In genomic region chr3:148982370-148982769, GRCm38 (mm10) we compare ENCODE assay signal across 12 mouse cellular contexts. TPM values are rescaled to one million over a fixed set of nuclear protein-coding genes. Genes with fewer than 3 reads are reported as not detected.
DNase-seq lines count a peak whose midpoint lies in the region; ATAC-seq lines count a peak whose summit lies in the region.
"Had no signal": no experiment of that assay in that cellular context is flagged by ENCODE, and none has a peak within 500 bp of the region (broad histone marks: within the 10 kb centered on the region; RNA-seq: fewer than 3 reads in every experiment).

No protein-coding gene starts in this region.

- no peak for ATAC-seq in embryonic facial prominence, embryonic 12.5 days (ENCODE audit: insufficient number of reproducible peaks, insufficient read depth, low FRiP score, low TSS enrichment)
- no peak for ATAC-seq in hindbrain, embryonic 13.5 days (ENCODE audit: low FRiP score)
- ATAC-seq in hindbrain, embryonic 12.5 days (ENCODE audit: low FRiP score), result no peak
- no peak for ATAC-seq in neural tube, embryonic 13.5 days (ENCODE audit: low read depth)
- no peak for ATAC-seq in neural tube, embryonic 15.5 days (ENCODE audit: low FRiP score)
- ATAC-seq: midbrain, embryonic 16.5 days had no signal

- H3K36me3 ChIP-seq in embryonic facial prominence, embryonic 12.5 days, result no peaks in the 10 kb centered on the region
- H3K36me3 ChIP-seq in embryonic facial prominence, embryonic 10.5 days (replicated peaks), result peaks cover 6% of the 10 kb centered on the region
- no peaks in the 10 kb centered on the region for H3K36me3 ChIP-seq in hindbrain, embryonic 13.5 days
- no peaks in the 10 kb centered on the region for H3K36me3 ChIP-seq in hindbrain, embryonic 12.5 days
- H3K36me3 ChIP-seq in neural tube, embryonic 13.5 days, result no peaks in the 10 kb centered on the region
- no peaks in the 10 kb centered on the region for H3K36me3 ChIP-seq in neural tube, embryonic 15.5 days

- H3K4me2 ChIP-seq in embryonic facial prominence, embryonic 12.5 days (replicated peaks), result peak overlapping the region; percentile 29; the same call in 1 of the 2 replicates
- 0 out of 2 replicates have a peak overlapping the region, but pooled peaks have one; percentile 10 for H3K4me2 ChIP-seq in hindbrain, embryonic 13.5 days
- no peak overlapping the region for H3K4me2 ChIP-seq in hindbrain, embryonic 12.5 days (replicated peaks)
- H3K4me2 ChIP-seq in neural tube, embryonic 13.5 days, result peak overlapping the region; percentile 80
- peak overlapping the region; percentile 70 for H3K4me2 ChIP-seq in neural tube, embryonic 15.5 days

- no peaks in the 10 kb centered on the region for H3K27me3 ChIP-seq in embryonic facial prominence, embryonic 12.5 days
- H3K27me3 ChIP-seq in embryonic facial prominence, embryonic 10.5 days (replicated peaks; ENCODE audit: low read depth, poor library complexity, severe bottlenecking), result no peaks in the 10 kb centered on the region
- H3K27me3 ChIP-seq in hindbrain, embryonic 13.5 days, result no peaks in the 10 kb centered on the region
- H3K27me3 ChIP-seq in hindbrain, embryonic 12.5 days, result no peaks in the 10 kb centered on the region
- no peaks in the 10 kb centered on the region for H3K27me3 ChIP-seq in neural tube, embryonic 13.5 days
- no peaks in the 10 kb centered on the region for H3K27me3 ChIP-seq in neural tube, embryonic 15.5 days (replicated peaks)

- no peak overlapping the region for H3K9ac ChIP-seq in embryonic facial prominence, embryonic 12.5 days
- no peak overlapping the region for H3K9ac ChIP-seq in hindbrain, embryonic 13.5 days
- no peak overlapping the region for H3K9ac ChIP-seq in hindbrain, embryonic 12.5 days
- H3K9ac ChIP-seq in neural tube, embryonic 13.5 days, result 0 out of 2 replicates have a peak overlapping the region, but pooled peaks have one; percentile 9
- no peak overlapping the region for H3K9ac ChIP-seq in neural tube, embryonic 15.5 days (replicated peaks)

- peaks cover 57% of the 10 kb centered on the region for H3K4me1 ChIP-seq in embryonic facial prominence, embryonic 12.5 days
- peaks cover 78% of the 10 kb centered on the region for H3K4me1 ChIP-seq in embryonic facial prominence, embryonic 10.5 days
- peaks cover 40% of the 10 kb centered on the region for H3K4me1 ChIP-seq in hindbrain, embryonic 13.5 days (replicated peaks)
- H3K4me1 ChIP-seq in hindbrain, embryonic 12.5 days, result peaks cover 38% of the 10 kb centered on the region
- peaks cover 77% of the 10 kb centered on the region for H3K4me1 ChIP-seq in neural tube, embryonic 13.5 days (replicated peaks)
- H3K4me1 ChIP-seq in neural tube, embryonic 15.5 days, result peaks cover 51% of the 10 kb centered on the region

- H3K4me3 ChIP-seq in embryonic facial prominence, embryonic 12.5 days, result no peak overlapping the region
- no peak overlapping the region for H3K4me3 ChIP-seq in embryonic facial prominence, embryonic 10.5 days
- H3K4me3 ChIP-seq in hindbrain, embryonic 13.5 days, result no peak overlapping the region
- no peak overlapping the region for H3K4me3 ChIP-seq in hindbrain, embryonic 12.5 days
- 0 out of 2 replicates have a peak overlapping the region, but pooled peaks have one; percentile 1 for H3K4me3 ChIP-seq in neural tube, embryonic 13.5 days
- H3K4me3 ChIP-seq in neural tube, embryonic 15.5 days (replicated peaks), result 0 out of 2 replicates have a peak overlapping the region, but pooled peaks have one; percentile 1
- H3K4me3 ChIP-seq: forebrain, embryonic 10.5 days had no signal

- WGBS in embryonic facial prominence, embryonic 12.5 days, result 56% methylated on average over 4 of the region's 4 CpGs
- 72% methylated on average over 4 of the region's 4 CpGs for WGBS in embryonic facial prominence, embryonic 10.5 days
- WGBS in hindbrain, embryonic 13.5 days, result 85% methylated on average over 4 of the region's 4 CpGs
- WGBS in hindbrain, embryonic 12.5 days, result 91% methylated on average over 4 of the region's 4 CpGs
- WGBS in neural tube, embryonic 13.5 days, result 88% methylated on average over 4 of the region's 4 CpGs
- WGBS in neural tube, embryonic 15.5 days, result 74% methylated on average over 4 of the region's 4 CpGs

- no peaks in the 10 kb centered on the region for H3K9me3 ChIP-seq in embryonic facial prominence, embryonic 12.5 days
- H3K9me3 ChIP-seq in embryonic facial prominence, embryonic 10.5 days, result no peaks in the 10 kb centered on the region
- no peaks in the 10 kb centered on the region for H3K9me3 ChIP-seq in hindbrain, embryonic 13.5 days
- no peaks in the 10 kb centered on the region for H3K9me3 ChIP-seq in hindbrain, embryonic 12.5 days (replicated peaks)
- no peaks in the 10 kb centered on the region for H3K9me3 ChIP-seq in neural tube, embryonic 13.5 days
- H3K9me3 ChIP-seq in neural tube, embryonic 15.5 days (replicated peaks), result no peaks in the 10 kb centered on the region
- H3K9me3 ChIP-seq: forebrain, embryonic 10.5 days had no signal

- DNase-seq in embryonic facial prominence, embryonic 10.5 days (ENCODE audit: low spot score), result no peak
- no peak for DNase-seq in neural tube, embryonic 10.5 days (ENCODE audit: extremely low spot score, low spot score)
- no peak for DNase-seq in kidney, adult 11 months
- DNase-seq: cerebellum, adult 8-10 months; liver had no signal

- no peak overlapping the region for H3K27ac ChIP-seq in embryonic facial prominence, embryonic 12.5 days
- H3K27ac ChIP-seq in embryonic facial prominence, embryonic 10.5 days (replicated peaks), result no peak overlapping the region
- H3K27ac ChIP-seq in hindbrain, embryonic 13.5 days, result no peak overlapping the region
- no peak overlapping the region for H3K27ac ChIP-seq in hindbrain, embryonic 12.5 days
- H3K27ac ChIP-seq in neural tube, embryonic 13.5 days (replicated peaks), result no peak overlapping the region
- no peak overlapping the region for H3K27ac ChIP-seq in neural tube, embryonic 15.5 days (replicated peaks)
- H3K27ac ChIP-seq: forebrain, embryonic 10.5 days had no signal

RNA-seq across cellular contexts. Expression of gene Adgrl2, which starts 8.0 kb away (rescaled TPM):
- polyA plus RNA-seq in embryonic facial prominence, embryonic 12.5 days (2016; fragmentation: Nextera tagmentation; extraction: Ambion mirVana), result 134 and 141 TPM in 2 replicates
- 74.0 and 77.6 TPM in 2 replicates for polyA plus RNA-seq in embryonic facial prominence, embryonic 10.5 days (2016; fragmentation: Nextera tagmentation; extraction: Ambion mirVana)
- polyA plus RNA-seq in hindbrain, embryonic 13.5 days (2015; fragmentation: Nextera tagmentation; extraction: Ambion mirVana), result 109 and 116 TPM in 2 replicates
- polyA plus RNA-seq in hindbrain, embryonic 12.5 days (2016; fragmentation: Nextera tagmentation; extraction: Ambion mirVana), result 98.1 and 121 TPM in 2 replicates
- 132 and 156 TPM in 2 replicates for polyA plus RNA-seq in neural tube, embryonic 13.5 days (2015; fragmentation: Nextera tagmentation; extraction: Ambion mirVana)
- polyA plus RNA-seq in neural tube, embryonic 15.5 days (2015; fragmentation: Nextera tagmentation; extraction: Ambion mirVana), result 136 and 171 TPM in 2 replicates

Comparison
In these comparisons a context has a peak if more than half of its experiments do, and no peak if none do; other contexts are left out.
1. H3K4me3 ChIP-seq: peak in neural tube, embryonic 13.5 days (single experiment) and neural tube, embryonic 15.5 days (single experiment); none in embryonic facial prominence, embryonic 12.5 days (single experiment), embryonic facial prominence, embryonic 10.5 days (single experiment), hindbrain, embryonic 13.5 days (single experiment) and hindbrain, embryonic 12.5 days (single experiment).